In genomic region chr9:109081749-109082123, GRCm38 (mm10) we compare ENCODE assay signal across 8 mouse cellular contexts. TPM values are rescaled to one million over a fixed set of nuclear protein-coding genes. Genes with fewer than 3 reads are reported as not detected.
DNase-seq lines count a peak whose midpoint lies in the region; ATAC-seq and TF ChIP-seq lines count a peak whose summit lies in the region.

No protein-coding gene starts in this region.

- peak overlapping the region; percentile 5 to 49; a peak in 3 of 4 replicates for H3K27ac ChIP-seq in heart, embryonic 14.5 days (replicated peaks in 1 of 2; ENCODE audit: control insufficient read depth in 1 of 2, insufficient read depth in 1 of 2, low read depth in 2 of 2, low read length in 2 of 2)
- H3K27ac ChIP-seq in hindbrain, embryonic 11.5 days (ENCODE audit: low read depth, low read length), result peak overlapping the region; percentile 72; the same call in 1 of the 2 replicates
- no peak overlapping the region for H3K27ac ChIP-seq in midbrain, embryonic 11.5 days (ENCODE audit: low read depth, low read length)

- WGBS in heart, embryonic 14.5 days, result 2% methylated on average over 11 of the region's 11 CpGs
- 7% methylated on average over 11 of the region's 11 CpGs for WGBS in hindbrain, embryonic 11.5 days
- 10% methylated on average over 11 of the region's 11 CpGs for WGBS in midbrain, embryonic 11.5 days

- ATAC-seq in heart, embryonic 14.5 days (ENCODE audit: insufficient number of reproducible peaks, insufficient read depth, low FRiP score, low read depth), result 0 out of 2 replicates have a peak, but pooled peaks have one; percentile 17
- ATAC-seq in G1E (ENCODE audit: extremely low read depth, insufficient number of reproducible peaks, low FRiP score, poor library complexity, severe bottlenecking), result no peak
- peak; percentile 48 for ATAC-seq in hindbrain, embryonic 11.5 days (ENCODE audit: low FRiP score)
- peak; percentile 28 for ATAC-seq in midbrain, embryonic 11.5 days (ENCODE audit: low FRiP score)
- no peak for ATAC-seq in frontal cortex, adult (ENCODE audit: low TSS enrichment)

- H3K4me2 ChIP-seq in heart, embryonic 14.5 days (ENCODE audit: low read length), result peak overlapping the region; percentile 84
- peak overlapping the region; percentile 76 for H3K4me2 ChIP-seq in hindbrain, embryonic 11.5 days (replicated peaks; ENCODE audit: low read depth, low read length)
- peak overlapping the region; percentile 57 for H3K4me2 ChIP-seq in midbrain, embryonic 11.5 days

- no peaks in the 10 kb centered on the region for H3K9me3 ChIP-seq in heart, embryonic 14.5 days (ENCODE audit: control insufficient read depth, low read length)
- no peaks in the 10 kb centered on the region for H3K9me3 ChIP-seq in G1E (replicated peaks)
- H3K9me3 ChIP-seq in hindbrain, embryonic 11.5 days (ENCODE audit: control insufficient read depth, low read length), result no peaks in the 10 kb centered on the region
- H3K9me3 ChIP-seq in midbrain, embryonic 11.5 days (ENCODE audit: control insufficient read depth, low read length), result no peaks in the 10 kb centered on the region

- H3K4me3 ChIP-seq in heart, embryonic 14.5 days (ENCODE audit: control insufficient read depth in 1 of 2, insufficient read depth in 1 of 2, low read depth in 1 of 2, low read length in 2 of 2), result peak overlapping the region; percentile 65 to 75
- peak overlapping the region; percentile 85 for H3K4me3 ChIP-seq in G1E (ENCODE audit: low read depth, low read length)
- H3K4me3 ChIP-seq in hindbrain, embryonic 11.5 days (ENCODE audit: low read depth, low read length), result peak overlapping the region; percentile 84
- peak overlapping the region; percentile 60 for H3K4me3 ChIP-seq in midbrain, embryonic 11.5 days (ENCODE audit: low read depth, low read length)

- no peak for TF ChIP-seq CTCF in G1E (IDR thresholded peaks at IDR 0.05; ENCODE audit: low read depth, low read length)

- peaks cover 6 to 17% of the 10 kb centered on the region in 2 experiments for H3K4me1 ChIP-seq in heart, embryonic 14.5 days (ENCODE audit: control insufficient read depth in 2 of 2, insufficient read depth in 2 of 2, low read length in 2 of 2)
- H3K4me1 ChIP-seq in G1E (ENCODE audit: insufficient read depth, low read depth, low read length), result peaks cover 36% of the 10 kb centered on the region
- peaks cover 6% of the 10 kb centered on the region; the same call in 1 of the 2 replicates for H3K4me1 ChIP-seq in hindbrain, embryonic 11.5 days (replicated peaks; ENCODE audit: control insufficient read depth, insufficient read depth, low read length)
- peaks cover 14% of the 10 kb centered on the region for H3K4me1 ChIP-seq in midbrain, embryonic 11.5 days (ENCODE audit: control insufficient read depth, insufficient read depth, low read length)

- no peak for DNase-seq in heart, adult 8-10 months (ENCODE audit: low spot score)
- DNase-seq in G1E (ENCODE audit: low spot score), result no peak
- no peak for DNase-seq in hindbrain, embryonic 11.5 days (ENCODE audit: low spot score)
- no peak for DNase-seq in midbrain, embryonic 11.5 days (ENCODE audit: low spot score, missing footprints)
- DNase-seq in layer of hippocampus, adult 8-10 months (ENCODE audit: low spot score in 2 of 2), result no peak
- DNase-seq in cerebellum, adult 11 months, result no peak

- no peaks in the 10 kb centered on the region for H3K27me3 ChIP-seq in heart, embryonic 14.5 days (ENCODE audit: control insufficient read depth, insufficient read depth, low read length)
- no peaks in the 10 kb centered on the region for H3K27me3 ChIP-seq in G1E (ENCODE audit: insufficient read depth, low read length)
- no peaks in the 10 kb centered on the region for H3K27me3 ChIP-seq in hindbrain, embryonic 11.5 days (ENCODE audit: control insufficient read depth, insufficient read depth, low read length)
- no peaks in the 10 kb centered on the region for H3K27me3 ChIP-seq in midbrain, embryonic 11.5 days (ENCODE audit: control insufficient read depth, insufficient read depth, low read length)

- H3K36me3 ChIP-seq in heart, embryonic 14.5 days (ENCODE audit: control insufficient read depth, insufficient read depth, low read length), result peaks cover 30% of the 10 kb centered on the region
- peaks cover 52% of the 10 kb centered on the region for H3K36me3 ChIP-seq in G1E (replicated peaks)
- no peaks in the 10 kb centered on the region for H3K36me3 ChIP-seq in hindbrain, embryonic 11.5 days (ENCODE audit: control insufficient read depth, insufficient read depth, low read length)
- no peaks in the 10 kb centered on the region for H3K36me3 ChIP-seq in midbrain, embryonic 11.5 days (ENCODE audit: control insufficient read depth, insufficient read depth, low read length)

- peak overlapping the region; percentile 86 for H3K9ac ChIP-seq in heart, embryonic 14.5 days (ENCODE audit: low read length)
- peak overlapping the region; percentile 80 for H3K9ac ChIP-seq in hindbrain, embryonic 11.5 days (ENCODE audit: low read depth, low read length)
- H3K9ac ChIP-seq in midbrain, embryonic 11.5 days (ENCODE audit: low read length), result peak overlapping the region; percentile 71

RNA-seq across cellular contexts. Expression of gene Ccdc51, which starts 0.6 kb away (rescaled TPM):
- 13.9 and 14.0 TPM in 2 replicates for polyA plus RNA-seq in heart, embryonic 14.5 days (2014; fragmentation: Nextera tagmentation; extraction: Ambion mirVana)
- total RNA-seq in heart, adult 8-10 months (2022), result 10 to 100 TPM; 10.5 to 13.4 (median 12.7) TPM
- total RNA-seq in G1E (2014; fragmentation: Nextera tagmentation), result 4.7 and 5.0 TPM in 2 replicates
- total RNA-seq in G1E (2017), result 16.0 and 16.8 TPM in 2 replicates
- 8.0 and 8.8 TPM in 2 replicates for polyA plus RNA-seq in G1E (2012)
- 11.0 and 12.3 TPM in 2 replicates for polyA plus RNA-seq in hindbrain, embryonic 11.5 days (2014; fragmentation: Nextera tagmentation; extraction: Ambion mirVana)
- 11.4 and 14.2 TPM in 2 replicates for polyA plus RNA-seq in midbrain, embryonic 11.5 days (2014; fragmentation: Nextera tagmentation; extraction: Ambion mirVana)
- 1 to 10 TPM; 7.8 to 9.2 (median 8.9) TPM for total RNA-seq in layer of hippocampus, adult 8-10 months (2022)

RNA-seq across cellular contexts. Expression of gene Tma7, which starts 0.7 kb away (rescaled TPM):
- 611 and 670 TPM in 2 replicates for polyA plus RNA-seq in heart, embryonic 14.5 days (2014; fragmentation: Nextera tagmentation; extraction: Ambion mirVana)
- total RNA-seq in heart, adult 8-10 months (2022), result 100 to 1,000 TPM; 220 to 257 (median 236) TPM
- total RNA-seq in G1E (2014; fragmentation: Nextera tagmentation), result 133 and 230 TPM in 2 replicates
- 413 and 422 TPM in 2 replicates for total RNA-seq in G1E (2017)
- polyA plus RNA-seq in G1E (2012), result 429 and 438 TPM in 2 replicates
- 756 and 774 TPM in 2 replicates for polyA plus RNA-seq in hindbrain, embryonic 11.5 days (2014; fragmentation: Nextera tagmentation; extraction: Ambion mirVana)
- polyA plus RNA-seq in midbrain, embryonic 11.5 days (2014; fragmentation: Nextera tagmentation; extraction: Ambion mirVana), result 819 and 852 TPM in 2 replicates
- 100 to 1,000 TPM; 284 to 327 (median 306) TPM for total RNA-seq in layer of hippocampus, adult 8-10 months (2022)

RNA-seq across cellular contexts. Expression of gene Atrip, which starts 7.8 kb away (rescaled TPM):
- 17.5 and 19.9 TPM in 2 replicates for polyA plus RNA-seq in heart, embryonic 14.5 days (2014; fragmentation: Nextera tagmentation; extraction: Ambion mirVana)
- total RNA-seq in heart, adult 8-10 months (2022), result 1 to 10 TPM; 8.1 to 9.4 (median 8.5) TPM
- total RNA-seq in G1E (2014; fragmentation: Nextera tagmentation) (16.4 and 17.9 TPM in 2 replicates), G1E (2017) (18.1 and 22.8 TPM in 2 replicates)
- 8.5 and 9.2 TPM in 2 replicates for polyA plus RNA-seq in G1E (2012)
- polyA plus RNA-seq in hindbrain, embryonic 11.5 days (2014; fragmentation: Nextera tagmentation; extraction: Ambion mirVana), result 26.0 TPM in 2 replicates
- 21.7 and 25.0 TPM in 2 replicates for polyA plus RNA-seq in midbrain, embryonic 11.5 days (2014; fragmentation: Nextera tagmentation; extraction: Ambion mirVana)
- total RNA-seq in layer of hippocampus, adult 8-10 months (2022), result 10 to 100 TPM; 26.3 to 31.2 (median 28.3) TPM

RNA-seq across cellular contexts. Expression of gene Plxnb1, which starts 13.5 kb away (rescaled TPM):
- 5.6 and 5.7 TPM in 2 replicates for polyA plus RNA-seq in heart, embryonic 14.5 days (2014; fragmentation: Nextera tagmentation; extraction: Ambion mirVana)
- 10 to 100 TPM; 21.6 to 25.9 (median 22.9) TPM for total RNA-seq in heart, adult 8-10 months (2022)
- not detected in 2 replicates for total RNA-seq in G1E (2014; fragmentation: Nextera tagmentation)
- total RNA-seq in G1E (2017), result 0.23 and 0.44 TPM in 2 replicates
- not detected in 2 replicates for polyA plus RNA-seq in G1E (2012)
- polyA plus RNA-seq in hindbrain, embryonic 11.5 days (2014; fragmentation: Nextera tagmentation; extraction: Ambion mirVana), result 16.9 and 18.2 TPM in 2 replicates
- 17.1 and 17.7 TPM in 2 replicates for polyA plus RNA-seq in midbrain, embryonic 11.5 days (2014; fragmentation: Nextera tagmentation; extraction: Ambion mirVana)
- total RNA-seq in layer of hippocampus, adult 8-10 months (2022), result 10 to 100 TPM; 82.9 to 99.8 (median 89.8) TPM

RNA-seq across cellular contexts. Expression of gene Trex1, which starts 22.2 kb away (rescaled TPM):
- 8.1 TPM in 2 replicates for polyA plus RNA-seq in heart, embryonic 14.5 days (2014; fragmentation: Nextera tagmentation; extraction: Ambion mirVana)
- total RNA-seq in heart, adult 8-10 months (2022), result 10 to 100 TPM; 16.3 to 19.2 (median 17.6) TPM
- total RNA-seq in G1E (2014; fragmentation: Nextera tagmentation), result 9.6 and 14.4 TPM in 2 replicates
- total RNA-seq in G1E (2017), result 12.2 and 19.6 TPM in 2 replicates
- polyA plus RNA-seq in G1E (2012), result 15.1 and 27.4 TPM in 2 replicates
- 7.5 and 9.7 TPM in 2 replicates for polyA plus RNA-seq in hindbrain, embryonic 11.5 days (2014; fragmentation: Nextera tagmentation; extraction: Ambion mirVana)
- polyA plus RNA-seq in midbrain, embryonic 11.5 days (2014; fragmentation: Nextera tagmentation; extraction: Ambion mirVana), result 7.1 and 7.3 TPM in 2 replicates
- total RNA-seq in layer of hippocampus, adult 8-10 months (2022), result 10 to 100 TPM; 13.7 to 18.3 (median 16.4) TPM

Comparison
In these comparisons a context has a peak if more than half of its experiments do, and no peak if none do; other contexts are left out.
1. ATAC-seq: peak in heart, embryonic 14.5 days (single experiment), hindbrain, embryonic 11.5 days (single experiment) and midbrain, embryonic 11.5 days (single experiment); none in G1E (single experiment) and frontal cortex, adult (single experiment).
2. Peak in every context shown above with its lines, with median percentiles within 50 percentile points of each other: H3K4me2 ChIP-seq, H3K4me3 ChIP-seq and H3K9ac ChIP-seq.